Mouse (Mus musculus): Measurements from ENCODE around the gene Panx1.

DNA sequence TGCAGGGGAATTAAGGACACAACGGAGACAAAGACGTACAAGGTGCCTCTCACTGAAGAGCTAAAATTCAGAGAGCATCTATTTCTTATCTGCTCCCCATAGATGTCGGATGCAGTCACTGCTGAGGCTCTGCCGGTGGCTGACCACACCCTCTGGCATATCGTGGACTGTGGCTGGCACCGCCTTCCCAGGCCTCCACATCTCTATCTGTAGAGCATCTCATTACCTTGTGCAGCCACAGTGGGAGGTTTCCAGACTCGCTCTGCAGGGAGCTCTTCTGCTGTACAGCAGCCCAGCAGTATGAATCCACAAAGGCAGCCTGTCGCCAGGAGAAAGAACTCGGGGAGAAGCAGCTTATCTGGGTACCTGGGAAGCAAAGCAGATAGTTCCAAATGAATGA lies 24.1 kb downstream of the Panx1 start:
- TF ChIP-seq CTCF (IDR thresholded peaks at IDR 0.05) = no peak
- TF ChIP-seq EP300 (IDR thresholded peaks at IDR 0.05) = no peak
